Mouse (Mus musculus) C2C12 (cell line): Measurements from ENCODE around the gene Psip1.

Source experiments
- CTCF ChIP-seq: IDR thresholded peaks from one replicate; pipeline ENCODE4 v1.5.1; 2011; ENCODE audit not compliant: control insufficient read depth, insufficient read depth, insufficient read length
- MAX ChIP-seq: IDR thresholded peaks from one replicate; pipeline ENCODE4 v1.6.1; 2011; ENCODE audit warnings: mild to moderate bottlenecking, control low read depth
- MYOD1 ChIP-seq: IDR thresholded peaks from one replicate; pipeline ENCODE4 v1.6.1; 2011; ENCODE audit warnings: low read depth; ENCODE audit not compliant: control insufficient read depth, insufficient read length

GRCm38 (mm10) chr4:83412060-83412459 lies 74.2 kb downstream of the Psip1 start:
- no peak for TF ChIP-seq CTCF
- TF ChIP-seq MAX = no peak
- TF ChIP-seq MYOD1 = no peak
